Mouse (Mus musculus) CH12.LX (cell line): Measurements from ENCODE around the gene Prrx1.

ENCODE experiments used
- BHLHE40 ChIP-seq: IDR thresholded peaks from 2 replicates; pipeline ENCODE4 v1.6.1; 2011; ENCODE audit warnings: mild to moderate bottlenecking, low read depth, low read length, improper control_type of control experiment
- CTCF ChIP-seq, 2 experiments: IDR thresholded peaks in 1 of 2; conservative IDR thresholded peaks in 1 of 2; 2 replicates each; pipeline ENCODE4 v1.5.1; 2011 to 2012; ENCODE audit warnings: low read depth in 2 of 2, low read length in 2 of 2, improper control_type of control experiment in 1 of 2, inconsistent platforms in 1 of 2, mild to moderate bottlenecking in 1 of 2, moderate library complexity in 1 of 2
- E2F4 ChIP-seq: IDR thresholded peaks from 2 replicates; pipeline ENCODE4 v1.6.1; 2011; ENCODE audit warnings: low read depth, low read length, improper control_type of control experiment; ENCODE audit not compliant: insufficient replicate concordance
- ELF1 ChIP-seq: IDR thresholded peaks from 2 replicates; pipeline ENCODE4 v1.6.1; 2014; ENCODE audit warnings: low read depth, mild to moderate bottlenecking, inconsistent platforms, low read length, improper control_type of control experiment
- GABPA ChIP-seq: IDR thresholded peaks from 2 replicates; pipeline ENCODE4 v1.6.1; 2012; ENCODE audit warnings: low read depth, low read length, improper control_type of control experiment, inconsistent platforms; ENCODE audit not compliant: insufficient replicate concordance
- KAT2A ChIP-seq: IDR thresholded peaks from 2 replicates; pipeline ENCODE4 v1.6.1; 2012; ENCODE audit warnings: low read length, improper control_type of control experiment, inconsistent platforms; ENCODE audit not compliant: insufficient replicate concordance
- MAFK ChIP-seq: IDR thresholded peaks from 2 replicates; pipeline ENCODE4 v1.6.1; 2011; ENCODE audit warnings: low read length, improper control_type of control experiment; ENCODE audit not compliant: insufficient replicate concordance
- MYC ChIP-seq: IDR thresholded peaks from 2 replicates; pipeline ENCODE4 v1.6.1; 2011; ENCODE audit warnings: low read depth, mild to moderate bottlenecking, improper control_type of control experiment, low read length
- POLR2A ChIP-seq: IDR thresholded peaks from 2 replicates; pipeline ENCODE4 v1.6.1; 2011; ENCODE audit warnings: low read depth, mild to moderate bottlenecking, improper control_type of control experiment, low read length
- UBTF ChIP-seq: IDR thresholded peaks from 2 replicates; pipeline ENCODE4 v1.6.1; 2012; ENCODE audit warnings: low read depth, mild to moderate bottlenecking, inconsistent platforms, low read length, improper control_type of control experiment, moderate library complexity

- TF ChIP-seq CTCF (conservative IDR thresholded peaks at IDR 0.05 in 1 of 2, IDR thresholded peaks at IDR 0.05 in 1 of 2; ENCODE audit: low read depth in 2 of 2, low read length in 2 of 2) (no peak), POLR2A (no peak), KAT2A (no peak), BHLHE40 (no peak), MYC (no peak), UBTF (no peak), E2F4 (no peak), GABPA (no peak), ELF1 (no peak), MAFK (peak; percentile 77)
Measured at GRCm38 (mm10) chr1:163252331-163252730, 61.2 kb downstream of the Prrx1 start.
